Mouse (Mus musculus): ENCODE results near the gene Ambra1.
"Not testable (repeated sequence)": the region's sequence is repeated elsewhere in the genome, so short reads cannot be mapped to it uniquely, and the experiment has no call there.

Gene Ambra1

GRCm38 (mm10) chr2:91729971-91730821, at the start of gene Ambra1:
Ambra1 (plus strand) TSS chr2:91730134.
- peak; percentile 90 for DNase-seq (ENCODE audit: low read depth, low spot score)

GRCm38 (mm10) chr2:91682850-91683249, 47.1 kb upstream of the Ambra1 start:
- DNase-seq (ENCODE audit: low read depth, low spot score), result peak; percentile 46

- no peak for DNase-seq (ENCODE audit: low read depth, low spot score)
These were observed 46.0 kb upstream of the Ambra1 start for GRCm38 (mm10) chr2:91683919-91684318.

GRCm38 (mm10) chr2:91689452-91689851, 40.5 kb upstream of the Ambra1 start:
- no peak for DNase-seq (ENCODE audit: low read depth, low spot score)

GRCm38 (mm10) chr2:91695436-91696224, 34.3 kb upstream of the Ambra1 start:
- no peak for DNase-seq (ENCODE audit: low read depth, low spot score)

GRCm38 (mm10) chr2:91696225-91696590, 33.7 kb upstream of the Ambra1 start:
- no peak for DNase-seq (ENCODE audit: low read depth, low spot score)

GRCm38 (mm10) chr2:91699225-91699624, 30.7 kb upstream of the Ambra1 start:
- no peak for DNase-seq (ENCODE audit: low read depth, low spot score)

- DNase-seq (ENCODE audit: low read depth, low spot score), result no peak
These were observed 28.6 kb upstream of the Ambra1 start for GRCm38 (mm10) chr2:91701366-91701765.

- DNase-seq (ENCODE audit: low read depth, low spot score), result no peak
These were observed 24.2 kb upstream of the Ambra1 start for GRCm38 (mm10) chr2:91705736-91706135.

- no peak for DNase-seq (ENCODE audit: low read depth, low spot score)
These were observed 23.5 kb upstream of the Ambra1 start for GRCm38 (mm10) chr2:91706456-91706855.

GRCm38 (mm10) chr2:91708361-91708760, 21.6 kb upstream of the Ambra1 start:
- DNase-seq (ENCODE audit: low read depth, low spot score), result no peak

- peak; percentile 91 for DNase-seq (ENCODE audit: low read depth, low spot score)
These were observed 19.4 kb upstream of the Ambra1 start, which contains the start of the genes Atg13 and Harbi1 for GRCm38 (mm10) chr2:91710272-91711234. Atg13 (minus strand) TSS chr2:91710576. Harbi1 (plus strand) TSS chr2:91710852.

- peak; percentile 14 for DNase-seq (ENCODE audit: low read depth, low spot score)
These were observed 18.5 kb upstream of the Ambra1 start for GRCm38 (mm10) chr2:91711256-91711925.

- DNase-seq (ENCODE audit: low read depth, low spot score), result no peak
These were observed 15.0 kb upstream of the Ambra1 start for GRCm38 (mm10) chr2:91714921-91715320.

GRCm38 (mm10) chr2:91718276-91718675, 11.7 kb upstream of the Ambra1 start:
- DNase-seq (ENCODE audit: low read depth, low spot score), result no peak

GRCm38 (mm10) chr2:91723382-91723781, 6.6 kb upstream of the Ambra1 start:
- no peak for DNase-seq (ENCODE audit: low read depth, low spot score)

GRCm38 (mm10) chr2:91723951-91724350, 6.0 kb upstream of the Ambra1 start:
- DNase-seq (ENCODE audit: low read depth, low spot score), result no peak

- no peak for DNase-seq (ENCODE audit: low read depth, low spot score)
These were observed 5.2 kb upstream of the Ambra1 start for GRCm38 (mm10) chr2:91724716-91725115.

- DNase-seq (ENCODE audit: low read depth, low spot score), result not testable (repeated sequence)
These were observed 4.5 kb upstream of the Ambra1 start for GRCm38 (mm10) chr2:91725476-91725875.

- no peak for DNase-seq (ENCODE audit: low read depth, low spot score)
These were observed 2.9 kb upstream of the Ambra1 start for GRCm38 (mm10) chr2:91727011-91727410.

GRCm38 (mm10) chr2:91729571-91729970, 363 bp upstream of the Ambra1 start:
- DNase-seq (ENCODE audit: low read depth, low spot score), result no peak
